8 mouse cellular contexts compared by ENCODE assay signal in genomic region chr4:150220584-150220983, GRCm38 (mm10). TPM values are rescaled to one million over a fixed set of nuclear protein-coding genes. Genes with fewer than 3 reads are reported as not detected.
DNase-seq lines count a peak whose midpoint lies in the region; ATAC-seq lines count a peak whose summit lies in the region.

No protein-coding gene starts in this region.

- no peaks in the 10 kb centered on the region for H3K9me3 ChIP-seq in heart, embryonic 16.5 days (replicated peaks; ENCODE audit: control insufficient read depth, low read length)
- no peaks in the 10 kb centered on the region for H3K9me3 ChIP-seq in limb, embryonic 15.5 days

- no peak overlapping the region for H3K27ac ChIP-seq in heart, embryonic 16.5 days (ENCODE audit: low read length)
- no peak overlapping the region for H3K27ac ChIP-seq in limb, embryonic 15.5 days

- H3K9ac ChIP-seq in heart, embryonic 16.5 days (ENCODE audit: low read length) = 0 out of 2 replicates have a peak overlapping the region, but pooled peaks have one; percentile 6
- H3K9ac ChIP-seq in limb, embryonic 15.5 days = no peak overlapping the region

- H3K4me1 ChIP-seq in heart, embryonic 16.5 days (ENCODE audit: control insufficient read depth, insufficient read depth, low read length) = 0 out of 2 replicates have a peak, but pooled peaks cover 2% of the 10 kb centered on the region
- peaks cover 6% of the 10 kb centered on the region; the same call in 1 of the 2 replicates for H3K4me1 ChIP-seq in limb, embryonic 15.5 days

- no peaks in the 10 kb centered on the region for H3K27me3 ChIP-seq in heart, embryonic 16.5 days (ENCODE audit: control insufficient read depth, insufficient read depth, low read length)
- no peaks in the 10 kb centered on the region for H3K27me3 ChIP-seq in limb, embryonic 15.5 days

- H3K36me3 ChIP-seq in heart, embryonic 16.5 days (ENCODE audit: control insufficient read depth, insufficient read depth) = no peaks in the 10 kb centered on the region
- H3K36me3 ChIP-seq in limb, embryonic 15.5 days = no peaks in the 10 kb centered on the region

- DNase-seq in ES-CJ7 (ENCODE audit: low read depth, low spot score) (peak; percentile 73), R1 (ENCODE audit: low read depth, low spot score) (peak; percentile 82)
- peak; percentile 58 for DNase-seq in retina, postnatal 1 day
- DNase-seq in layer of hippocampus, adult 9-11 months = no peak
- DNase-seq in urinary bladder, adult 2 months (ENCODE audit: low spot score) = no peak

- peak overlapping the region; percentile 51 for H3K4me2 ChIP-seq in heart, embryonic 16.5 days (ENCODE audit: low read depth, low read length)
- peak overlapping the region; percentile 34 for H3K4me2 ChIP-seq in limb, embryonic 15.5 days

- 20% methylated on average over 11 of the region's 11 CpGs for WGBS in heart, embryonic 16.5 days
- WGBS in limb, embryonic 15.5 days = 15% methylated on average over 11 of the region's 11 CpGs

- ATAC-seq in heart, embryonic 16.5 days (replicated peaks; ENCODE audit: extremely low read depth, insufficient read depth, low FRiP score) = 0 out of 2 replicates have a peak, but pooled peaks have one; percentile 43
- ATAC-seq in limb, embryonic 15.5 days (ENCODE audit: insufficient number of reproducible peaks, low FRiP score, low TSS enrichment, low read depth) = no peak
- ATAC-seq in erythroid progenitor cell, adult 5-6 weeks (replicated peaks; ENCODE audit: low FRiP score, poor library complexity, severe bottlenecking) = no peak

- H3K4me3 ChIP-seq in heart, embryonic 16.5 days (ENCODE audit: low read length) = peak overlapping the region; percentile 21
- peak overlapping the region; percentile 20 for H3K4me3 ChIP-seq in limb, embryonic 15.5 days

RNA-seq across cellular contexts. Expression of gene Eno1, which starts 15.9 kb away (rescaled TPM):
- polyA plus RNA-seq in heart, embryonic 16.5 days (2015; fragmentation: Nextera tagmentation; extraction: Ambion mirVana) = 1,672 and 1,922 TPM in 2 replicates
- 1,599 and 1,772 TPM in 2 replicates for polyA plus RNA-seq in limb, embryonic 15.5 days (2015; fragmentation: Nextera tagmentation; extraction: Ambion mirVana)
- 79.6 and 121 TPM in 2 replicates for total RNA-seq in erythroid progenitor cell, adult 5-6 weeks (2015; ENCODE audit: low replicate concordance)
- 21.2 and 44.2 TPM in 2 replicates for total RNA-seq in erythroid progenitor cell, adult 5-6 weeks (2017; ENCODE audit: low replicate concordance)
- 340 and 364 TPM in 2 replicates for polyA plus RNA-seq in urinary bladder, adult 2 months (2012; rRNA removed)

RNA-seq across cellular contexts. Expression of gene Car6, which starts 19.5 kb away (rescaled TPM):
- not detected in 2 replicates for polyA plus RNA-seq in heart, embryonic 16.5 days (2015; fragmentation: Nextera tagmentation; extraction: Ambion mirVana)
- polyA plus RNA-seq in limb, embryonic 15.5 days (2015; fragmentation: Nextera tagmentation; extraction: Ambion mirVana) = 0.20 and 0.50 TPM in 2 replicates
- not detected in 2 replicates for total RNA-seq in erythroid progenitor cell, adult 5-6 weeks (2015; ENCODE audit: low replicate concordance)
- total RNA-seq in erythroid progenitor cell, adult 5-6 weeks (2017; ENCODE audit: low replicate concordance) = not detected in 2 replicates
- polyA plus RNA-seq in urinary bladder, adult 2 months (2012; rRNA removed) = not detected in 2 replicates

Comparison
In these comparisons a context has a peak if more than half of its experiments do, and no peak if none do; other contexts are left out.
1. DNase-seq: peak in ES-CJ7 (single experiment), R1 (single experiment) and retina, postnatal 1 day (single experiment); none in layer of hippocampus, adult 9-11 months (single experiment) and urinary bladder, adult 2 months (single experiment).